8 mouse cellular contexts compared by ENCODE assay signal in genomic region chr3:105705061-105705549, GRCm38 (mm10). TPM values are rescaled to one million over a fixed set of nuclear protein-coding genes. Genes with fewer than 3 reads are reported as not detected.
A peak's percentile ranks its signal among the peaks of the same experiment; 100 is the strongest.
DNase-seq lines count a peak whose midpoint lies in the region; ATAC-seq lines count a peak whose summit lies in the region.

No protein-coding gene starts in this region.

- peak overlapping the region; percentile 73 for H3K9ac ChIP-seq in embryonic facial prominence, embryonic 13.5 days
- peak overlapping the region; percentile 83 for H3K9ac ChIP-seq in heart, embryonic 12.5 days
- peak overlapping the region; percentile 58 for H3K9ac ChIP-seq in liver, embryonic 15.5 days
- H3K9ac ChIP-seq in neural tube, embryonic 15.5 days (replicated peaks), result peak overlapping the region; percentile 49

- no peak overlapping the region for H3K27ac ChIP-seq in embryonic facial prominence, embryonic 13.5 days
- H3K27ac ChIP-seq in heart, embryonic 12.5 days (ENCODE audit: poor library complexity, severe bottlenecking), result peak overlapping the region; percentile 53
- H3K27ac ChIP-seq in liver, embryonic 15.5 days (replicated peaks), result no peak overlapping the region
- H3K27ac ChIP-seq in neural tube, embryonic 15.5 days (replicated peaks), result peak overlapping the region; percentile 69

- H3K27me3 ChIP-seq in embryonic facial prominence, embryonic 13.5 days, result peaks cover 45% of the 10 kb centered on the region
- H3K27me3 ChIP-seq in heart, embryonic 12.5 days (replicated peaks), result peaks cover 12% of the 10 kb centered on the region; the same call in 1 of the 2 replicates
- H3K27me3 ChIP-seq in liver, embryonic 15.5 days, result peaks cover 64% of the 10 kb centered on the region
- H3K27me3 ChIP-seq in neural tube, embryonic 15.5 days (replicated peaks), result peaks cover 38% of the 10 kb centered on the region

- H3K4me3 ChIP-seq in embryonic facial prominence, embryonic 13.5 days, result peak overlapping the region; percentile 54
- peak overlapping the region; percentile 72 for H3K4me3 ChIP-seq in heart, embryonic 12.5 days
- peak overlapping the region; percentile 62 for H3K4me3 ChIP-seq in liver, embryonic 15.5 days (replicated peaks)
- peak overlapping the region; percentile 50 for H3K4me3 ChIP-seq in neural tube, embryonic 15.5 days (replicated peaks)

- peak; percentile 48 for ATAC-seq in embryonic facial prominence, embryonic 13.5 days (ENCODE audit: insufficient number of reproducible peaks, insufficient read depth, low FRiP score, low TSS enrichment, low read depth)
- peak; percentile 46 for ATAC-seq in heart, embryonic 12.5 days (ENCODE audit: insufficient number of reproducible peaks, low FRiP score)
- peak; percentile 25 for ATAC-seq in liver, embryonic 15.5 days (ENCODE audit: insufficient read depth)
- ATAC-seq in neural tube, embryonic 15.5 days (ENCODE audit: low FRiP score), result peak; percentile 58

- H3K9me3 ChIP-seq in embryonic facial prominence, embryonic 13.5 days, result no peaks in the 10 kb centered on the region
- no peaks in the 10 kb centered on the region for H3K9me3 ChIP-seq in heart, embryonic 12.5 days (replicated peaks)
- no peaks in the 10 kb centered on the region for H3K9me3 ChIP-seq in liver, embryonic 15.5 days (replicated peaks)
- no peaks in the 10 kb centered on the region for H3K9me3 ChIP-seq in neural tube, embryonic 15.5 days (replicated peaks)

- H3K4me1 ChIP-seq in embryonic facial prominence, embryonic 13.5 days, result peaks cover 21% of the 10 kb centered on the region
- H3K4me1 ChIP-seq in heart, embryonic 12.5 days (replicated peaks), result peaks cover 57% of the 10 kb centered on the region
- H3K4me1 ChIP-seq in liver, embryonic 15.5 days (replicated peaks), result peaks cover 57% of the 10 kb centered on the region
- peaks cover 31% of the 10 kb centered on the region for H3K4me1 ChIP-seq in neural tube, embryonic 15.5 days

- DNase-seq in 3T3-L1 (ENCODE audit: low read depth, low spot score), result peak; percentile 30
- peak; percentile 80 for DNase-seq in adrenal gland, adult 2 months
- DNase-seq in kidney, postnatal 14 days, result peak; percentile 53
- peak; percentile 30 for DNase-seq in thymus, postnatal 0 days (ENCODE audit: low spot score)

- no peaks in the 10 kb centered on the region for H3K36me3 ChIP-seq in embryonic facial prominence, embryonic 13.5 days
- H3K36me3 ChIP-seq in heart, embryonic 12.5 days, result no peaks in the 10 kb centered on the region
- no peaks in the 10 kb centered on the region for H3K36me3 ChIP-seq in liver, embryonic 15.5 days (replicated peaks)
- no peaks in the 10 kb centered on the region for H3K36me3 ChIP-seq in neural tube, embryonic 15.5 days

- peak overlapping the region; percentile 95 for H3K4me2 ChIP-seq in embryonic facial prominence, embryonic 13.5 days
- H3K4me2 ChIP-seq in heart, embryonic 12.5 days, result peak overlapping the region; percentile 100
- H3K4me2 ChIP-seq in liver, embryonic 15.5 days, result peak overlapping the region; percentile 97
- peak overlapping the region; percentile 98 for H3K4me2 ChIP-seq in neural tube, embryonic 15.5 days

- under 1% methylated on average over 28 of the region's 28 CpGs for WGBS in embryonic facial prominence, embryonic 13.5 days
- WGBS in heart, embryonic 12.5 days, result under 1% methylated on average over 28 of the region's 28 CpGs
- 1% methylated on average over 28 of the region's 28 CpGs for WGBS in liver, embryonic 15.5 days (ENCODE audit: insufficient replicate concordance)
- WGBS in neural tube, embryonic 15.5 days, result under 1% methylated on average over 28 of the region's 28 CpGs

RNA-seq across cellular contexts. Expression of gene Inka2, which starts 0.7 kb away (rescaled TPM):
- total RNA-seq in adrenal gland, adult 2 months (2021), result 1 to 10 TPM; 1.3 to 3.6 TPM
- 0.54 and 0.91 TPM in 2 replicates for polyA plus RNA-seq in adrenal gland, adult 2 months (2012; rRNA removed)
- 1.4 and 1.5 TPM in 2 replicates for polyA plus RNA-seq in embryonic facial prominence, embryonic 13.5 days (2015; fragmentation: Nextera tagmentation; extraction: Ambion mirVana)
- polyA plus RNA-seq in heart, embryonic 12.5 days (2016; fragmentation: Nextera tagmentation; extraction: Ambion mirVana), result 2.2 and 3.2 TPM in 2 replicates
- polyA plus RNA-seq in liver, embryonic 15.5 days (2015; fragmentation: Nextera tagmentation; extraction: Ambion mirVana), result 0.26 and 0.32 TPM in 2 replicates
- polyA plus RNA-seq in neural tube, embryonic 15.5 days (2015; fragmentation: Nextera tagmentation; extraction: Ambion mirVana), result 7.3 and 9.2 TPM in 2 replicates
- 2.6 and 2.8 TPM in 2 replicates for polyA plus RNA-seq in thymus, postnatal 0 days (2015; fragmentation: Nextera tagmentation; extraction: Ambion mirVana)

RNA-seq across cellular contexts. Expression of gene Ddx20, which starts 17.7 kb away (rescaled TPM):
- 10 to 100 TPM; 16.9 to 17.0 TPM for total RNA-seq in adrenal gland, adult 2 months (2021)
- polyA plus RNA-seq in adrenal gland, adult 2 months (2012; rRNA removed), result 25.4 and 26.4 TPM in 2 replicates
- polyA plus RNA-seq in embryonic facial prominence, embryonic 13.5 days (2015; fragmentation: Nextera tagmentation; extraction: Ambion mirVana), result 39.4 and 40.3 TPM in 2 replicates
- 23.0 and 23.8 TPM in 2 replicates for polyA plus RNA-seq in heart, embryonic 12.5 days (2016; fragmentation: Nextera tagmentation; extraction: Ambion mirVana)
- 16.7 and 19.0 TPM in 2 replicates for polyA plus RNA-seq in liver, embryonic 15.5 days (2015; fragmentation: Nextera tagmentation; extraction: Ambion mirVana)
- polyA plus RNA-seq in neural tube, embryonic 15.5 days (2015; fragmentation: Nextera tagmentation; extraction: Ambion mirVana), result 22.0 and 24.1 TPM in 2 replicates
- 36.6 and 41.1 TPM in 2 replicates for polyA plus RNA-seq in thymus, postnatal 0 days (2015; fragmentation: Nextera tagmentation; extraction: Ambion mirVana)

Comparison
In these comparisons a context has a peak if more than half of its experiments do, and no peak if none do; other contexts are left out.
1. DNase-seq: peak in every context shown above with its lines; median percentile 80 in adrenal gland, adult 2 months; 53 in kidney, postnatal 14 days; 30 in 3T3-L1; 30 in thymus, postnatal 0 days.
2. H3K27ac ChIP-seq: peak in heart, embryonic 12.5 days (single experiment) and neural tube, embryonic 15.5 days (single experiment); none in embryonic facial prominence, embryonic 13.5 days (single experiment) and liver, embryonic 15.5 days (single experiment).
3. Peak in every context shown above with its lines, with median percentiles within 50 percentile points of each other: ATAC-seq, H3K4me2 ChIP-seq, H3K4me3 ChIP-seq and H3K9ac ChIP-seq.